Mouse (Mus musculus) thymus, adult 2 months (tissue): ENCODE data around the gene Taf5l. TPM values are rescaled to one million over a fixed set of nuclear protein-coding genes. Genes with fewer than 3 reads are reported as not detected.

ENCODE experiments used
- DNase-seq: peaks from one replicate; pipeline ENCODE4 v3.0.0; 2021
- H3K27ac ChIP-seq: fragments of 200-500 bp; 2 replicates; pipeline ENCODE4 v1.5.1; 2012; ENCODE audit warnings: low read length, control low read depth; ENCODE audit not compliant: control insufficient read depth, insufficient read depth
- H3K27me3 ChIP-seq: fragments of 200-500 bp; 2 replicates; pipeline ENCODE4 v1.6.1; 2012; ENCODE audit warnings: mild to moderate bottlenecking, low read length, moderate library complexity, mixed read lengths; ENCODE audit not compliant: control insufficient read depth, insufficient read depth
- H3K36me3 ChIP-seq: fragments of 200-500 bp; 2 replicates; pipeline ENCODE4 v1.6.1; 2012; ENCODE audit warnings: mild to moderate bottlenecking, low read length, moderate library complexity; ENCODE audit not compliant: control insufficient read depth, insufficient read depth
- H3K4me1 ChIP-seq: fragments of 200-500 bp; replicated peaks from 2 replicates; pipeline ENCODE4 v1.6.1; 2012; ENCODE audit warnings: low read length; ENCODE audit not compliant: control insufficient read depth, insufficient read depth
- H3K4me3 ChIP-seq: fragments of 200-500 bp; 2 replicates; pipeline ENCODE4 v1.5.1; 2012; ENCODE audit warnings: mild to moderate bottlenecking, low read length, control low read depth, moderate library complexity; ENCODE audit not compliant: control insufficient read depth, insufficient read depth
- CTCF ChIP-seq: fragments of 200-500 bp; IDR thresholded peaks from 2 replicates; pipeline ENCODE4 v1.5.1; 2012; ENCODE audit warnings: mild to moderate bottlenecking, control low read depth, low read length, moderate library complexity, borderline replicate concordance; ENCODE audit not compliant: control insufficient read depth, poor library complexity, insufficient read depth; ENCODE audit errors: extremely low read depth
- POLR2A ChIP-seq: fragments of 200-500 bp; IDR thresholded peaks from 2 replicates; pipeline ENCODE4 v1.6.1; 2012; ENCODE audit warnings: mild to moderate bottlenecking, low read length, control low read depth, moderate library complexity; ENCODE audit not compliant: control insufficient read depth, poor library complexity, insufficient read depth; ENCODE audit errors: extremely low read depth
- WGBS: fragments of 180-500 bp; shearing (Covaris S2); methylation state at CpG from one replicate; pipeline ENCODE4 v1.1.7; 2018; 5-methylcytosine and 5-hydroxymethylcytosine counted together
- polyA plus RNA-seq: library from polyadenylated mRNA; depleted of rRNA; stranded (reverse); fragments of >200 nt; gene quantifications from 2 replicates; pipeline ENCODE4 v1.2.3, GENCODE M21; 2012; rRNA removed

The Taf5l gene
- polyA plus RNA-seq, 1 experiment = 96.5 TPM

- H3K36me3 ChIP-seq = no peaks in the 10 kb centered on the region
- 33% methylated on average over 10 of the region's 10 CpGs for WGBS
- H3K4me1 ChIP-seq = peaks cover 3% of the 10 kb centered on the region; the same call in 1 of the 2 replicates
- no peaks in the 10 kb centered on the region for H3K27me3 ChIP-seq
- DNase-seq = peak; percentile 70
- no peak overlapping the region for H3K27ac ChIP-seq
- peak overlapping the region; percentile 86; the same call in 1 of the 2 replicates for H3K4me3 ChIP-seq
- TF ChIP-seq CTCF = no peak
- TF ChIP-seq POLR2A = no peak
These were observed 71.0 kb downstream of the Taf5l start for GRCm38 (mm10) chr8:123950077-123950802.

- H3K27ac ChIP-seq = peak overlapping the region; percentile 32; the same call in 1 of the 2 replicates
- WGBS = 2% methylated on average over 10 of the region's 10 CpGs
- peaks cover 3% of the 10 kb centered on the region; the same call in 1 of the 2 replicates for H3K4me1 ChIP-seq
- H3K27me3 ChIP-seq = no peaks in the 10 kb centered on the region
- H3K4me3 ChIP-seq = peak overlapping the region; percentile 86
- TF ChIP-seq CTCF (no peak), POLR2A (no peak)
- H3K36me3 ChIP-seq = no peaks in the 10 kb centered on the region
- DNase-seq = no peak
These were observed 71.6 kb downstream of the Taf5l start for GRCm38 (mm10) chr8:123949686-123949986.

- DNase-seq = peak; percentile 99
These were observed 72.1 kb downstream of the Taf5l start, which contains the start of gene Nup133 for GRCm38 (mm10) chr8:123948942-123949685. Gene Nup133 (minus strand): TSS chr8:123949265.

More at GRCm38 (mm10) chr8:123948942-123949685, 72.1 kb downstream of the Taf5l start, which contains the start of gene Nup133:
- no peak for TF ChIP-seq CTCF
- peak; percentile 42 for TF ChIP-seq POLR2A
- Histone ChIP-seq H3K27me3 (no peaks in the 10 kb centered on the region), H3K36me3 (no peaks in the 10 kb centered on the region), H3K4me1 (peaks cover 3% of the 10 kb centered on the region; the same call in 1 of the 2 replicates), H3K27ac (peak within 1 kb of the TSS; percentile 32; the same call in 1 of the 2 replicates), H3K4me3 (peak within 1 kb of the TSS; percentile 86)
- under 1% methylated on average over 77 of the region's 77 CpGs for WGBS

Other genes starting within 250 kb of the Taf5l start
- 4.4 and 5.1 TPM in 2 replicates for gene Rab4a, start 215.4 kb downstream of the Taf5l start, polyA plus RNA-seq
- 7.3 and 9.6 TPM in 2 replicates for gene Ccsap, start 161.2 kb downstream of the Taf5l start, polyA plus RNA-seq
- gene Acta1, start 126.6 kb downstream of the Taf5l start, polyA plus RNA-seq = 0.97 and 13.3 TPM in 2 replicates
- gene Nup133, start 72.1 kb downstream of the Taf5l start, polyA plus RNA-seq = 15.9 and 19.8 TPM in 2 replicates
- gene Abcb10, start 38.3 kb downstream of the Taf5l start, polyA plus RNA-seq = 5.4 and 5.5 TPM in 2 replicates
- 16.2 and 20.0 TPM in 2 replicates for gene Urb2, start 111 bp upstream of the Taf5l start, polyA plus RNA-seq
- 22.2 and 29.0 TPM in 2 replicates for gene Galnt2, start 210.0 kb upstream of the Taf5l start, polyA plus RNA-seq